Mouse (Mus musculus) urinary bladder, postnatal 4 days (tissue): ENCODE results near the gene Sprr3.
"Not testable (repeated sequence)": the region's sequence is repeated elsewhere in the genome, so short reads cannot be mapped to it uniquely, and the experiment has no call there.

Experiments
- DNase-seq, 2 experiments: peaks; one replicate each; pipeline ENCODE4 v3.0.0; 2021 to 2022; ENCODE audit warnings: low spot score in 2 of 2

Sprr3 gene

GRCm38 (mm10) chr3:92458620-92459019, at the start of gene Sprr3:
Sprr3 (minus strand) TSS chr3:92458720.
- DNase-seq, result no peak

- no peak for DNase-seq
These were observed 49.7 kb upstream of the Sprr3 start for GRCm38 (mm10) chr3:92508185-92508584.

- no peak for DNase-seq
These were observed 45.0 kb upstream of the Sprr3 start for GRCm38 (mm10) chr3:92503528-92503927.

- no peak for DNase-seq
These were observed 41.9 kb upstream of the Sprr3 start, which contains the start of gene Sprr4 for GRCm38 (mm10) chr3:92500393-92500792. Sprr4 (minus strand) TSS chr3:92500493.

GRCm38 (mm10) chr3:92490262-92490661, 31.7 kb upstream of the Sprr3 start:
- DNase-seq, result not testable (repeated sequence)

GRCm38 (mm10) chr3:92486307-92486706, 27.8 kb upstream of the Sprr3 start:
- DNase-seq, result no peak

- DNase-seq, result no peak
These were observed 27.3 kb upstream of the Sprr3 start, which contains the start of gene Sprr1a for GRCm38 (mm10) chr3:92485863-92486262. Sprr1a (minus strand) TSS chr3:92485895.

- DNase-seq, result not testable (repeated sequence)
These were observed 22.7 kb upstream of the Sprr3 start for GRCm38 (mm10) chr3:92481249-92481648.

- DNase-seq, result no peak
These were observed 11.6 kb upstream of the Sprr3 start for GRCm38 (mm10) chr3:92470111-92470510.

- DNase-seq, result no peak
These were observed 8.9 kb upstream of the Sprr3 start for GRCm38 (mm10) chr3:92467424-92467823.

- no peak for DNase-seq
These were observed 8.1 kb upstream of the Sprr3 start for GRCm38 (mm10) chr3:92466576-92466975.

- DNase-seq, result no peak
These were observed 3.4 kb downstream of the Sprr3 start for GRCm38 (mm10) chr3:92455151-92455550.

- DNase-seq, result no peak
These were observed 18.3 kb downstream of the Sprr3 start for GRCm38 (mm10) chr3:92440177-92440576.

- no peak for DNase-seq
These were observed 19.8 kb downstream of the Sprr3 start, which contains the start of gene Sprr1b for GRCm38 (mm10) chr3:92438689-92439088. Sprr1b (minus strand) TSS chr3:92438789.

- DNase-seq, result no peak
These were observed 26.2 kb downstream of the Sprr3 start, which contains the start of gene Sprr2k for GRCm38 (mm10) chr3:92432282-92432681. Sprr2k (plus strand) TSS chr3:92432582.

GRCm38 (mm10) chr3:92429323-92429722, 29.2 kb downstream of the Sprr3 start, which contains the start of gene Gm9774:
Gm9774 (minus strand) TSS chr3:92429423.
- no peak for DNase-seq

- no peak for DNase-seq
These were observed 40.7 kb downstream of the Sprr3 start, which contains the start of gene Sprr2j-ps for GRCm38 (mm10) chr3:92417782-92418181. Sprr2j-ps (plus strand) TSS chr3:92418082.

- no peak for DNase-seq
These were observed 50.8 kb downstream of the Sprr3 start, which contains the start of gene Sprr2i for GRCm38 (mm10) chr3:92407691-92408090. Sprr2i (plus strand) TSS chr3:92407991.
